Mouse (Mus musculus) activated CD4-positive, CD25-positive, alpha-beta regulatory T cell, adult 4 months (primary cell): ENCODE data around the gene Esf1. TPM values are rescaled to one million over a fixed set of nuclear protein-coding genes. Genes with fewer than 3 reads are reported as not detected.
A peak's percentile ranks its signal among the peaks of the same experiment; 100 is the strongest.
"Not testable (repeated sequence)": the region's sequence is repeated elsewhere in the genome, so short reads cannot be mapped to it uniquely, and the experiment has no call there.

ENCODE experiments used
- ATAC-seq: one replicate; pipeline ENCODE4 v1.8.0; 2017
- polyA plus RNA-seq, 2 experiments: library from polyadenylated mRNA; unstranded; fragments of 100-300 nt; shearing (Covaris generic); gene quantifications; one replicate each; pipeline ENCODE4 v1.2.1; 2017

Gene Esf1
- 10 to 100 TPM; 23.1 to 29.2 TPM for polyA plus RNA-seq

DNA sequence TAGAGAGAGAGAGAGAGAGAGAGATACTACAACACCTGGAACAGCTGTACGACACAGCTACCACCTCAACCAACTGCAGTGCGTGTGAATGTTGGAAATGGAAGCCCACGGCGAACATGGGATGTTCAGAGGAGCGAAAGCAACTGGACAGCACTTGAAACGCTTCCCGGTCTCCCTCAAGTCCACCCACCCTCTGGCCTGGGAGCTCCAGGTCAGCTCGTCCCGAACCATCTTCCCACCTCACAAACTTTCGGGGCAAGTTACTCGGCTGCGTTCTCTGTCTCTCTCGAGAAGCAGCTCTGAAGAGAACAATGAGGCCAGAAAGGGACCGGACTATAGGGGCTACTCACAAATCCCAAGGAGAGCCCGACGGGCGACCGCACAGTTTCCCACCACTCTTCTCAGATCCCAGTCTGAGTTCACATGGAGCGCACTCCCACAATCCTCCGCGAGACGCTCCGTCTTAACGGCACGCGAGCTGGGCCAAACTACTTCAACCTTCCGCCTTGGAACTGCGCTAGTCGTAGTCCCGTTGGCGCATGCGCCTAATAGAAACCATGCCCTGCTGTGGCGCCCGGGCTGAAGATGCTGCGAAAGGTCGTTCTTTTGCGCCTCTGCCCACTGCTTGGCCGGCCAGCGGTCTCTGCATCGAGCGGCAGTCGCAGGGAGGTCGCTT, at the start of gene Esf1, which contains the start of gene Ndufaf5:
Gene Esf1 (minus strand): TSS at position 438 of the 676 bp plus-strand sequence.
Gene Ndufaf5 (plus strand): TSS at position 523 of the 676 bp plus-strand sequence.
- peak; percentile 97 for ATAC-seq

DNA sequence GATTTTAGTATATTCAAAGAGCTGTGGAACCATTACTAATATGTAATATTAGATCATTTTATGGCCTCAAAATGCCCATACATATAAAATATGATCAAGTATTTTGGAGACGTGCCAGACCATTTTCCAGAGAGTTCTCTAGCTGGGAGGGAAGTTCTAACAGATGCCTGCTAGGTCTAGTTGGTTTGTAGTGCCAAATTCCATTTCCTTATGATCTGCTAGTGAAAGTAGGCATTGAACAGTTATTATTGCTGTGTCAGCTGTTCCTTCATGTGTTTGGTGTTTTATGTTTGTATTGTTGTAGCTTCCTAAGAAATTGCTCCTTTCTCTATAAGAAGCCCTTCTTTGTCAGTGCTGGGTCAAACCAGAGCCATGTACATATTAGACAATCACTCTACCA, 45.6 kb upstream of the Esf1 start:
- ATAC-seq = no peak

DNA sequence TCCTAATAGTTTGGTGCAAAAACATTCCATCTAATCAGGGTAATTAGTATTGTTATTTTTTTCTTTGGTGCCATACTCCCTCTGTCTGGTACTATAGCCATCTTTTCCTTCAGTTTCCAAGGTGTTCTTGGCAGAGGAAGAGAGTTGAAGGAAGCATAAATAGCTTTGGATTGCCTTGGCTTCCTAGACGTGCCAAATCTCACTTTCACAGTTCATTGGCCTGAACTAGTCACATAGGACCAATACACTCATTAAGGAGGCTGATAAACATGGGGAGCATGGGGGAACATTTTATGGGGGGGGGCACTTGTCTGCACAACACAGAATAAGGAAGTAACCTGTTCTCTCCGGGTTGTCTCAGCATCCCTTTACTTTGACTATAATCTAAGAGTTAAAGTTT, 45.1 kb upstream of the Esf1 start:
- ATAC-seq = no peak

DNA sequence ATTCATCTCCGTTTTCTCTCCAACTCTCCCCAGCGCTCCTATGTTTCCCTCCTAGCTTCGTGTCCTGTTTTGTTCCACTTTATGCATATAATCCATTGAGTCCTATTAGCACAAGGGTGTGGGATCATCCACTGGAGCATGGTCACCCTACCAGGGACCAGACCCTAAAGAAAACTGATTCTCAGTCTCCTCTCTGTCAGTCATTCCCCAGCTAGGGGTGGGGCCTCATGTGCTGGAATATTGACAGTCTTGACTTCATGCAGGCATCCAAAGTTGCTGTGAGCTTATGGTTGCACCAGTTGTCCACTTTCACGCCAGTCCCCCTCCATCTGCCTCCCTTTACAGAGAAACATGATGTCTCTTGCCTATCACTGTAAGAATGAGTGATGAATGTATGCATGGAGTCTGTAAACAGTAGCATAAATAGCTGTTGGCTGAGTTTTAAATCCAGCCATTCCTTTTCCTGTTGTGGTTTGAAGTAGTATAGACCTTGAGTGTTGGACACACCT, 44.2 kb upstream of the Esf1 start:
- ATAC-seq = no peak

DNA sequence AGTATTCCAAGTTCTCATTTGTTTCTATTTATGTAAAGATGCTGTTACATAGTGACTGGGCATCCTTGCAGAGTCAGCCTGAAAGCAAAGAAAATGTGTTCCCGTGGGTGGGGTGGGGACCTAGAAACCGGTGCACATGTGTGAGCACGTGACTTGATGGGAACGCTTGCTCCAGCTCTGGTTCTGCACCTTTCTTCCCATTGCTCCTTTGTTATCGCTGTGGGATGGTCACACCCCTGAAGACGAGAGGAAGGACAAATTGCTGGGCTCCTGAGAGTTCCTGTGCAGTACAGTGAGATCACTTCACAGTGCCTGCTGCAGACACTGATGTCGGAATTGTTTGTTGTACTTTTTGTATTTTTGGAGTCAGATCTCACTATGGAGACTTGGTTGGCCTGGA, 33.4 kb upstream of the Esf1 start:
- no peak for ATAC-seq

DNA sequence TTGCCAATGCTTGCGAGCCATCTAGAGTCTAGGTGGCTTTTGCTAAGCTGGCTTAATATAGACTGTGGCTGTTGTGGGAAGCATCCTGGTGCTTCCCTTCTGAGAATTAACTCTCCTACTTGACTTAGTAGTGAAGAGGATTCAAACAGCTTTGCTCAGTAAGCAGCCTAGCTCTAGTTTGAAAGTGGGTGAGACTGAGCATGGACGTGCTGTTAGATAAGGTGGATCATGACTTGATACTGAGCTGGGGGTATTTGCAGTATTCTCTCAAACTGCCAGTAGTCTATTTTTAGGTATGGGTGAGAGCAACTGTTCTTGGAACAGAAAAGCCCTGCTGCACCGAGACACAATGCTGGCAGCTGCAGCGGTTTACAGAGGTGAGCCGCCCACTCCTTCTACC, 32.2 kb upstream of the Esf1 start:
- no peak for ATAC-seq

DNA sequence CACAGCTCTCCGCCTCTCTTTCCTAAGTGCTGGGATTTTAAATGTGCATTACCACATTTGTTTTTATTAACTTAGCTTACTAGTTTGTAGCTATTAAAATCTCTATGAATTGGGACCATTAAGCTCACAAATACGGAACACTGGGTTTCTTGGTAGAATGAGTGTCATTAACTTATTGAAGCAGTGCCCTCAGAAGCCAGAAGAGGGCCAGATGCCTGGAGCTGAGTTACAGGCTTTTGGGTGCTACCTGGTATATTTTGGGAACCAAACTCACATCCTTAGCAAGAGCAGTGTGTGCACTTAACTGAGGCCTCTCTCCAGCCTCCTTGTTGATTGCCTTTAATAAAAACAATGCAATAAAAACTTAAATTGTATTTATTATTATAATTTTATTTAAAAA, 30.3 kb upstream of the Esf1 start:
- no peak for ATAC-seq

DNA sequence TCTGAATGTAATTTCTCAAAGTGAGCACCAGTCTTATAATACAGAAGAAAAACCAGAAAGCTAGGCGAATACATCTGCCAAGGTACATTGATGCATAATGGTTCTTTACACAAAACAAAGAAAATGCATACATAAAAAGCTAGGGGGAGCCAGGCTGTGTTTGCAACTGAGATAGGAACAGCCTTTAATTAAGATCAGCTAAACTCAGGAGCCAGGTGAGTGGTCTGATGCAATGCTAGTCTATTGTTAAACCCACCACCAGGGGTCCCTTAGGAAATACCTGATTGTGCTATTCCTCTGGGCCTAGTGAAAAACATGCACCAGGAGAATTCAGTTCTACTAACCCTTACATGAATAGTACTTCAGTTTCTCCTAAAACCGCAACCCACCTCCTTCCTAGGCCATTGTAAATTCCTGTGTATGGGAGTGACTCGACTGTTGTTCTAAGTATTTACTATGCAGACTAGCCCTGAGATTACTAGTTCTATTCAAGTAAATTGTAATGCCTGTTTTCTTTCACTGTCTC, 15.4 kb upstream of the Esf1 start:
- ATAC-seq = not testable (repeated sequence)

DNA sequence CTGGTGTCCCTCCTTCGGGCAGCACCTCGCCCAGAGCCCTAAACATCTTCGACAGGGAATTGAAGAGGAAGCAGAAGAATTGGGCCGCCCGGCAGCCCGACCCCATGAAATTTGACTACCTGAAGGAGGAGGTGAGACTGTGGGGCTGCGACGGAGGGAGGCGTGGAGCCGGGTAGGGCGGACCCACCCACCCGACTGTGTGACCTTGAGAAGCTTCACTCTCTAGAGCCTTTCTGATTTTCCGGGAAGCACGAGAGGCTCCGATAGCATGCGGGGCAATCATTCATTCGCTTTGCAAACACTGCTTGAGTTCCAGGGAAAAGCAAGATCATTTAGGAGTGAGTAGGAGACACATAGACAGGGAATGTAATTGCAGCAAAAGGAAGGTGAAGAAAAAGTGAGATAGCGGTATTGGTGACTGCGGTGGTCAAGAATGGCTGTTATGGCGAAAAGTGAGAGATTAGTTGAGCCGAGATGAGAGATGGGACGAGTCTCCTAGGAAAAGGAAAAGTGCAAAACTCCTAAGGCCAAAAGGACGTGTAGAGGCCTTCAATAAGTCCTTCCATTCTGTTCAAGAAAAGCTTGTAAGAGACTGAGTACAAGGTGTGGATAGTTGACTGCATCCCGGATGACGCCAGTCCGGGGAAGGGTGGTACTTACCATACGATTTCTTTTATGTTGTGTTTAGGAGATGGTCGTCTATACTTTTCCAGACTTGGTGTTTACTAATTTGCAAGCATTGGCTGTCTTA, 614 bp upstream of the Esf1 start:
- peak; percentile 62 for ATAC-seq

DNA sequence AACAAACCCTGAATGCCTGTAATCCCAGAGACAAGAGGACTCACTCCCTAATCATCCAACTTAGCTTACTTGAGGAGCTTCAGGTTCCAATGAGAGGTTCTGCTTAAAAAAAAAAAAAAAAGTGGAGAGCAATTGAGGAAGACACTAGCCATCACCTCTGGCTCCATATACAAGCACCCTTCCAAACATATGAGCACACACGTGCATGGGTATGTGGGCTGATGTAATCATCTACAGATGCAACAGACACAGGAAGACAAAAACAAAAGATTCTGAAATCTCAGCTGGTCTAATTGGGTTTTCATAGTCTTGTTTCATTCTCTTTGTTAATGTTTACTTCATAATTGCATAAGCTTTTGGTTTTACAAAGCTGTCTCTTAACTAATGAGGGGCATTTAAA, 1.3 kb downstream of the Esf1 start:
- ATAC-seq = no peak

DNA sequence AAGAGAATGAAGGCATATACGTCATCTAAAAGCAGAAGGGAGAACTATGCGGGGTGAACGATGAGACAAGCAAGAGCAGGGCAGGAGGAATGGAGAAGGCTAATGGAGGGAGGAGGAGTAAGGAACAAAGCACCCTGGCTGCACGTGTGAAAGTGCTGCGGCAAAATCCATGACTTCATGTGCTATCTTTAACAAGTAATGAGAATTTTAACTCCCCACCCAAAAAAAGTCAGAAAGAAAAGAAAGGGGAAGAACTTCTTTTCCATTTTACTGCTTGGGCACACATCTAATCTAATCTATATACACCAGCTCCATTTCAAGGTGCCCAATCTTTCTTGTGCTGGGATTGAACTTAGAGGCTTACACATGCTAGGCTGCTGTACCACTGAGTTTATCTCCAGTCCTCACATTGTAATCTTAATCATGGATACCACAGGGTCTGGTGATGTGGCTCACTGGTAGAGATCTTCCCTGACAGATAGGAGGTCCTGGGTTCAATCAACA, 7.0 kb downstream of the Esf1 start:
- no peak for ATAC-seq

DNA sequence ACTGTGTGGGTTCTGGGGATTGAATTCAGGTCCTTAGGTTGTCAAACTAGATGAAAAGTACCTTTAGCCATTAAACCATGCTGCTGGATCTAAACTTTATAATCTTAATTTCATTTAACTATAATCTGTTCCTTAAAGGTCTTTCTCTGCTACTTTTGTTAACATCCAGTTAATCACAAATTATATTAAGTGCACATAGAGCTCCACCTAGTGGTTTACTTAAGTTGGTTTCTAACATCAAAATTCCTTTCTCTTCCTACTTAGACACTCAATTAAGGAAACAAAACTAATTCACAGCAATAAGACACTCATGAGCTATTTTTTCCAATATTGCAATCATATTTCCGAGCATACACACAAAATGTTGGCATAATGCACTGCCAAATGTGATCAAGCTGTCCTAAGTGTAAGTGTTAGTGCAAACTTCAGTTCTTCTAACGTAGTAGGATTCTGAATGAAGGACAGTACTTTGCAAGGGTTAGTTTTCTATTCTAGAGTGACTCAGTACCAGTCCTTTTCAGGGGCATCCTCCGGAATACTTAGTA, 11.1 kb downstream of the Esf1 start:
- peak; percentile 76 for ATAC-seq

DNA sequence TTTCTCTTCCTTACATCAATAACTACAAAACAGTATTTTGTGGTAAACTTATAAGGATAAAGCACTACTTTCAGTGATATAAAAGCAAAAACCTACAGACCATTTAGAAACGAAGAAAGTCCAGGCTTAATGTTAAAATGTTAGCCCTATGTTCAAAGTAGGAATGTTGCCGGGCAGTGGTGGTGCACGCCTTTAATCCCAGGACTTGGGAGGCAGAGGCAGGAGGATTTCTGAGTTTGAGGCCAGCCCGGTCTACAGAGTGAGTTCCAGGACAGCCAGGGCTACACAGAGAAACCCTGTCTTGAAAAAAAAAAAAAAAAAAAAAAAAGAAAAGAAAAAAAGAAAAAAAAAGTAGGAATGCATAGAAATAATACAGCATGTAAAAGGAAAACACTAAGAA, 18.6 kb downstream of the Esf1 start, which contains the start of gene Gm17374:
Gene Gm17374 (plus strand): TSS at position 301 of the 400 bp plus-strand sequence.
- ATAC-seq = not testable (repeated sequence)

DNA sequence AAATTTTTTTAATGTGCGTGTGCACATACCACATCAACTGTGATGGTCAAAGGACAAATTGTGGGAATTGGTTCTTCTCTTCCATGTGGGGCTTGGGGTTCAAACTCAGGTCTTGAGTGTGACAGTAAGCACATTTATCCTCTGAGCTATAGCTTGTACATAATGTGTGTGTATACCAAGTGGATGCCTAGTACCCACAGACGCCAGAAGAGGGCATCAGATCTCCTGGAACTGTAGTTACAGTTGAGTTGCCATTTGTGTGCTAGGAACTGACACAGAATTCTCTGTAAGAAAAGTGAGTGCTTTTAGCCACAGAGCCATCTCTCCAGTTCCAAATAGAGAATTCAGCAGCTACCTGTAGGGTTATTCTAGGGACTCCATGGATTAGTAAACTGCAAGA, 44.8 kb downstream of the Esf1 start:
- no peak for ATAC-seq

DNA sequence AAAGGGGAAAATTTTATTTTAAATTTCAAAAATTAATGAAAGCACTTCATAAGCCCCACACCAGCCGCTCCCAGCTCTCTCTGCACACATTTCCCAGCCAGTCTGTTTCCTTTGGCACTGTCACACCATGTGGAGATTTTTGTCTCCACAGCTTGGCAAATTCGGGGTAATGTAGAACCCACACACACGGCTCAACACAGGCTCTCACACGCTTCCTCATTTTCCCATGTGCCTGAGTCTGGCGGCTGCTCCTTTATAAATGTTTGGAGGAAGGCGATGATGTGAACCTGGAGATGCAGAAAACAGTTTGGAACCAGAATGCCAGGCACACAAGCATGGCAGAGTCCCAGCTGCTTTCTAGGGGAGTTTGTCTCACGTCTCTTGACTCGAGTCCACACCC, 56.5 kb downstream of the Esf1 start:
- no peak for ATAC-seq

DNA sequence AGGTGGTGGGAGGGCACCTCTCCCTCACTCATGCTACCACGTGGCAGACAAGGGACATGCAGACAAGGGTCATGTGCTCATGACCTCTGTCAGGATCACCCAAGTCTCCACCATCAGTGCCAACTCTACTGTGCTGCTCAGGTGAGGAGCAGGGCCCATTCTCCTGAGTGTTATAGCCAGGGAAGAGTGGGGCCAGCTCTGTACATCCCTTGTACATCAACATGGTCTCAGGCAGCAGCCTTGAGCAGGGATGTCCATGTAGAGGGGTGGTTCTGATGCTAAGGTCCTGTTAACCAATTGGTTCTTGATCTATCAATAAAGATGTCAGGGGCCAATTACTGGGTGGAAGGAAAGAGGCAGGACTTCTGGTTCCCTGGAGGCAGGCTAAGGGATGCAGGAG, 61.4 kb downstream of the Esf1 start:
- no peak for ATAC-seq

DNA sequence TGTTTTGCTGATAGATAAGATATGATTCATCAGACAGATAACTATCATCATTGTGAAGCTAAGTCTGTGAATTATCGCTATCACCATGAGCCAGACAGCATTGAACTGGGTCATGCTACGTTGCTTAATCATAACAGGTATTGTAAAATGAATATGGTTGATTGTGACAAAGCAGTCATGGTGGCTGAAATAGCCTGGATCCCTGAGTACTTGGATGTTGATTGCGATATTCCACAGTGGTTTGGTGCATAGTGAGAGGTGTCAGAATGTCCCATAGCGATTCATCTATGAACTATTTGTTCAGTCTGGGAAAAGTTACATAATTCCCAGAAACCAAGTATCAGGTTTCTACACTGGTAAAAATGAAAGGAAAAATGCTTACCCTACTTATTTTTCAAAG, 62.7 kb downstream of the Esf1 start:
- no peak for ATAC-seq

DNA sequence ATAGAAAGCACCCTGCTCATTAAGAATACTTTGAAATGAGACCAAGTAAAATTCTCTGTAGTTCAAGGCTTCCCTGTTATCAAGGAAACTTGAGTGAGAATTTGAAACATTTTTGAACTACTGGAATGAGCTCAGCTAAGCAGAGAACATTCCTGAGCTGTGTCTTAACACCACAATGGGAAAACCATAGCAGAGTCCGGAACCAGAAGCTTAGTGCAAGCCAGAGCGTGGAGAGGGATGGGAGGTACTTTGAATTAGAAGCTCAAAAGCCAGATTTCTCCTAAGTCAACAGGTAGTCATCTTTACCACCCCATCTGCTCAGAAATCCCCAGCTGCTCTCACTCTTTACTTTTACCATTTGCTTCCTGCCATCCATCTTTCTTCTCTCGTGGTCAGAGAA, 65.4 kb downstream of the Esf1 start:
- ATAC-seq = no peak

DNA sequence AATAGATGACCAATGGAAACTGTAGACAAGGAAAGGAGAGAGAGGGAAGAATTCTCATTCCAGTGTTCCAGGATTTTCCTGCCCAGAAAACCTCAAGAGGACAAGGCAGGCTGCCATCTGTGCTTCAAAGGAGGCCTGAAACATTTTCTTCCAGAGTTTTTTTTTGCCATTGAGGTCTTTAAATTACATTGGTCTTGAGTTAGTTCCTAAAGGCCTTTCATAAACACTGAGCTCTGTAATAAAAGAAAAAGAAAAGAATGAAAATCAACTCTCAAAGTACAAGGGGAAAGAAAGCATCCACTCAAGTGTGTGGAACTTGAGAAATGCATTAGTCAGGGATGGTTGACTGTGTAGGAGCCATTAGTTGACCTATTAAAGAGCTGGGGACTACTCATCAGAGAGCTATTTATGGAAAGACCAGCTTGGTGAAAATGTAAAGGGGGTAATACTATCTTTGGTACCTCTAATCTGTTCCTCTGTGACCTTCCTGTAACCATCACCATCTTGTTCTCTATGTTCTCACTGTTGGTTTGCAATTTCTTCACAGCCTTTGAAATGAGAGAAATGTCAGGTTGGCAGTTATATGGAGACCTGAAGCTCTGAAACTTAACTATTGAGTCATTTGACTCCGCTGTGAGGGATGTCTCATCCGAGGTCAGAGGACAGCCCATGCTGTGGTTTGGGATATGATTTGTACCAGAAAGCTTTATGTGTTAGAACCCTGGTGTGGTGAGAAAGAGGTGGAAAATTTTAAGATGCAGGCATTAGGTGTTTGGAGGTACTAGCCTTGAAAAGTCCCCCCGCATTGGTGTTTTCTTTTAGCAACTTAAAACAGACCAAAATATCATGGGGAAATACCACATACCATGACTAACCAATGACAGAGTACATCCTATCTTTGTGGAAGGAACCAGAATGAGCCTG, 69.6 kb downstream of the Esf1 start:
- peak; percentile 60 for ATAC-seq

DNA sequence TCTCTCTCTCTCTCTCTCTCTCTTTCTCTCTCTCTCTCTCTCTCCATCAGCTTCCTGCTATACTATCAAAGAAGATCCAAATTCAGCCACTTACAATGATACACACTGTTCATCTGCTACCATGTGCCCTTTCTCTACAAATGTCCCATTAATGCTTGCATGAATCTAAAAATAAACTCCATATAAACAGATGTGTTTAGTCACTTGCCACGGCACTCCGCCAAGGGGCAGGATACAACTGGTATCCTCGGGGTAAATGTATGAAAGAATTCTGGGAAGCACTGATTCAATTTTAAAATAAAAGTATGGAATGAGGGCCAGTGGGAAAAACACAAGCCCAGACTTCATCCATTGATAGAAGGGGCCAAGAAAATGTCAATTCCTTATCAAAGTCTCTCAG, 70.4 kb downstream of the Esf1 start:
- no peak for ATAC-seq

DNA sequence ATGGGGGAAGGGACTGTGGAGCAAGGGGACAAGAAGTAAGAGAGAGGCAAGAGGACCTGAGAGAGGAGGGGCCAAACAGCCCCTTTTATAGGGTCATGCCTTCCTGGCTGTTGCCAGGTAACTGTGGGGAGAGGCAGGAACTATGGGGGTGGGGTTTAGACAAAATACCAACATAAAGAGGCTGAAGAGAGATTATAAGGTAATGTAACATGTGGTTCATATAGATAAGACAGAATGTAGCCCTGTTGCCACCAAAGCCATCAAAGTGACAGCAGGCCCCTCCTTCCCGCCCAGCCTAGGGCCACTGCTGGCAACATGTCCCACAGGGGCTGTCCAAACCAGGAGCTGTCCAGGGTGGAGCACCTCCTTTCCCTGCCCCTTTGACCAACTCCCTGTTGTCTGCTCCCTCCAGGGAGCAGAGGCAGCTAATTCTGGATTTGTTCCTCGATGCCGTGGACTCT, 73.2 kb downstream of the Esf1 start:
- no peak for ATAC-seq

DNA sequence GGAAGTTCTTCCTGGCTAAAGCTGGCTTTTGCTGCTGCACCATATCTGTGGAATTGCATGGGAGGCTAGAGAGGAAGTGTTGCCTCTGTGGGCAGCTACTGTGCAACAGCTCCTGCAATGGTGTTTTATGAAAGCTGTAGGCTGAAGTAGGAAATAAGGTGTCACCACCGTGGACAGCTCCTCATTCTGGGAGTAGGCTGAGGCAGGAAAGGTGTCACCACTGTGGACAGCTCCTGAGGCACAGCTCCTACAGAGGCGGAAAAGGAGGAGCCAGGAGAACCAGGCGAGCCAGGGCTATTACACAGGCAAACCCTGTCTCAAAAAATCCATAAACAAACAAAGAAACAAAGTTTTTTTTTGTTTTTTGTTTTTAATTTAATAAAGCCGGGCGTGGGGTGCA, 74.3 kb downstream of the Esf1 start:
- no peak for ATAC-seq
